Mouse (Mus musculus) midbrain, embryonic 10.5 days (tissue): ENCODE measurements at regions not wholly inside any gene's neighbourhood (a gene's known extent, or its start where the extent isn't known, plus 50 kb on each side); places are given as distances from the start of the nearest gene placed in this dataset.

Source experiments
- DNase-seq: peaks from one replicate; pipeline ENCODE4 v3.0.0-alpha.2; 2017; ENCODE audit warnings: low spot score
- H3K27ac ChIP-seq: fragments of 300-500 bp; sonication (generic); replicated peaks from 2 replicates; pipeline ENCODE4 v1.5.1; 2016; ENCODE audit warnings: mild to moderate bottlenecking
- H3K27me3 ChIP-seq: fragments of 300-500 bp; sonication (generic); 2 replicates; pipeline ENCODE4 v1.6.1; 2016; ENCODE audit warnings: low read depth, mild to moderate bottlenecking; ENCODE audit not compliant: poor library complexity, severe bottlenecking
- H3K36me3 ChIP-seq: fragments of 300-500 bp; sonication (generic); 2 replicates; pipeline ENCODE4 v1.6.1; 2016; ENCODE audit warnings: mild to moderate bottlenecking, moderate library complexity
- H3K4me1 ChIP-seq: fragments of 300-500 bp; sonication (generic); 2 replicates; pipeline ENCODE4 v1.6.1; 2016
- H3K4me3 ChIP-seq: fragments of 300-500 bp; sonication (generic); 2 replicates; pipeline ENCODE4 v1.5.1; 2016; ENCODE audit warnings: mild to moderate bottlenecking, moderate library complexity
- H3K9me3 ChIP-seq: fragments of 300-500 bp; sonication (generic); replicated peaks from 2 replicates; pipeline ENCODE4 v1.6.1; 2016; ENCODE audit warnings: mild to moderate bottlenecking
- WGBS: fragments of 180-500 bp; shearing (Covaris S2); methylation state at CpG from one replicate; pipeline ENCODE4 v1.1.7; 2016; 5-methylcytosine and 5-hydroxymethylcytosine counted together

DNA sequence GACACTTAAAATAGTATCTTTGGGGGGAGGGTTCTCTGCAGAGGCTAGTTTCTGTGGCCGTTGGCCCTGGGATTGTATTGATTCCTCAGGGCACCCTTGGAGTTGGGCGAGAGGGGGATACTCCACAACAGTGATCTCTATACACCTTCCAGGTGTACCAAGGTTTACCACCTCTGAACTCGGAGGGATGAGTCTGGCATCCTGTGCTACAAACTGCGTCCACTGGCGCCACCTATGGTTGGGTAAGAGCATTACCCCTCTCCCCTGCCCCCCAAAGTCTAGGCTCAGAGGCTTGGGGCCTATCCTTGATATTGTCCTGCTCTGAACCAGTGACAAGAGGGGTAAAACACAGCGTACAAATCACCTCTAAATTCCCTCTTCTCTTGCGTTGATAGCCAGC lies 62.2 kb downstream of the Gm17728 start:
- Histone ChIP-seq H3K9me3 (no peaks in the 10 kb centered on the region), H3K27me3 (no peaks in the 10 kb centered on the region), H3K36me3 (no peaks in the 10 kb centered on the region), H3K4me1 (no peaks in the 10 kb centered on the region), H3K27ac (no peak overlapping the region), H3K4me3 (no peak overlapping the region)
- no peak for DNase-seq
- WGBS, result 68% methylated on average over 7 of the region's 7 CpGs

GRCm38 (mm10) chr17:9484566-9484965 lies 62.7 kb downstream of the Gm17728 start:
- H3K9me3 ChIP-seq, result no peaks in the 10 kb centered on the region
- H3K4me1 ChIP-seq, result no peaks in the 10 kb centered on the region
- no peak overlapping the region for H3K4me3 ChIP-seq
- no peak overlapping the region for H3K27ac ChIP-seq
- no peak for DNase-seq
- no peaks in the 10 kb centered on the region for H3K27me3 ChIP-seq
- H3K36me3 ChIP-seq, result no peaks in the 10 kb centered on the region
- WGBS, result 86% methylated on average over 12 of the region's 12 CpGs

GRCm38 (mm10) chr17:9529340-9529739 lies 107.5 kb downstream of the Gm17728 start:
- Histone ChIP-seq H3K36me3 (no peaks in the 10 kb centered on the region), H3K27me3 (no peaks in the 10 kb centered on the region), H3K27ac (no peak overlapping the region), H3K4me1 (no peaks in the 10 kb centered on the region), H3K9me3 (no peaks in the 10 kb centered on the region), H3K4me3 (no peak overlapping the region)
- DNase-seq, result no peak
- 83% methylated on average over 3 of the region's 3 CpGs for WGBS

DNA sequence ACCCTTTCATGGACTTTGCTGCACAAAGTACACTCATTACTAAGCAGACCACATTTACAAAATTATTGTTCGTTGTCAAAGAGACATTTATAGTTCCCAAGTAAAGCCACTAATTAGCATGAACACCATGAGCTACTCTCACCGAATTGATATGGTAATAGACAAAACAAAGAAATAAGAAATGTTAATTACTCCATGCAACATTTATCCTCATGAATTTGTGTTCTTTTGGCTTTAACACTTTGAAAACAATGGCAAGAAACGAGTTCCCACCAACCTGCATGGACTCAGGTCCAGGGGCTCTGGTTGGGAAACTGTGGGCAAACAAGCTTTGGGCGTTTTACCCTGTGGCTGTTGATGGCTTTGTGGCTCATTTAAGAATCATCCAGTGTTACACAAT lies 114.2 kb downstream of the Gm17728 start:
- no peak for DNase-seq
- Histone ChIP-seq H3K9me3 (no peaks in the 10 kb centered on the region), H3K4me3 (no peak overlapping the region), H3K4me1 (peaks cover 8% of the 10 kb centered on the region), H3K27me3 (no peaks in the 10 kb centered on the region), H3K27ac (peak overlapping the region; percentile 33; the same call in 1 of the 2 replicates), H3K36me3 (no peaks in the 10 kb centered on the region)
- 70% methylated on average over 4 of the region's 4 CpGs for WGBS

DNA sequence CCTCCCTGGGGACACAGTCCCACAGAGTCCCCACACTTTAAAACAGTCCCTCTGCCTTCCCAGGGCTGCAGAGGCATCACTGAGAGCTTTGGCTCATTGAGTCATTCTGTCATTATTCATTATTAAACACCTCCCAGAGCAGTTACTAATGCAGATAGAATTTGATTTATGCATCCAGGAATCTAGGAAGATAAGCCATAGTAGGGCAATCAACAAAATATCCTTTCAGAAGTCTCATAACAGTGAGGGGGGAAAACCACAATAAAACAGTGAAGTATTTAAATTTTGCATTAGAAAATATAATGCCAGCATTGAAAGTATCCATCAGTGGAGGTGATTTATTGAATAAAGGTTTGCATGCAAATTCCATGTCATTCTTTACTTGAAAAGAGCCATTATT lies 116.5 kb downstream of the Gm17728 start:
- H3K36me3 ChIP-seq, result no peaks in the 10 kb centered on the region
- no peak for DNase-seq
- peaks cover 9% of the 10 kb centered on the region for H3K9me3 ChIP-seq
- H3K27ac ChIP-seq, result no peak overlapping the region
- H3K4me3 ChIP-seq, result no peak overlapping the region
- peaks cover 8% of the 10 kb centered on the region for H3K4me1 ChIP-seq
- H3K27me3 ChIP-seq, result no peaks in the 10 kb centered on the region

- Histone ChIP-seq H3K9me3 (peaks cover 9% of the 10 kb centered on the region), H3K4me3 (no peak overlapping the region), H3K4me1 (peaks cover 8% of the 10 kb centered on the region), H3K27ac (no peak overlapping the region), H3K27me3 (no peaks in the 10 kb centered on the region), H3K36me3 (no peaks in the 10 kb centered on the region)
- no peak for DNase-seq
- 90% methylated on average over 1 of the region's 1 CpGs for WGBS
Observed at GRCm38 (mm10) chr17:9540156-9540555, 118.3 kb downstream of the Gm17728 start.

GRCm38 (mm10) chr17:9543224-9543797 lies 121.5 kb downstream of the Gm17728 start:
- no peak for DNase-seq
- Histone ChIP-seq H3K27me3 (no peaks in the 10 kb centered on the region), H3K27ac (no peak overlapping the region), H3K36me3 (no peaks in the 10 kb centered on the region), H3K4me1 (peaks cover 5% of the 10 kb centered on the region), H3K4me3 (no peak overlapping the region), H3K9me3 (peaks cover 9% of the 10 kb centered on the region)
- 82% methylated on average over 5 of the region's 5 CpGs for WGBS

GRCm38 (mm10) chr17:9557544-9557943 lies 112.0 kb downstream of the Pabpc6 start:
- WGBS, result 90% methylated on average over 4 of the region's 4 CpGs
- Histone ChIP-seq H3K9me3 (no peaks in the 10 kb centered on the region), H3K4me3 (no peak overlapping the region), H3K36me3 (no peaks in the 10 kb centered on the region), H3K27me3 (no peaks in the 10 kb centered on the region), H3K4me1 (no peaks in the 10 kb centered on the region), H3K27ac (no peak overlapping the region)
- DNase-seq, result no peak

GRCm38 (mm10) chr17:9566846-9567245 lies 102.7 kb downstream of the Pabpc6 start:
- H3K9me3 ChIP-seq, result no peaks in the 10 kb centered on the region
- DNase-seq, result no peak
- 70% methylated on average over 6 of the region's 6 CpGs for WGBS
- no peak overlapping the region for H3K4me3 ChIP-seq
- no peaks in the 10 kb centered on the region for H3K27me3 ChIP-seq
- peaks cover 2% of the 10 kb centered on the region; the same call in 1 of the 2 replicates for H3K4me1 ChIP-seq
- no peak overlapping the region for H3K27ac ChIP-seq
- no peaks in the 10 kb centered on the region for H3K36me3 ChIP-seq

DNA sequence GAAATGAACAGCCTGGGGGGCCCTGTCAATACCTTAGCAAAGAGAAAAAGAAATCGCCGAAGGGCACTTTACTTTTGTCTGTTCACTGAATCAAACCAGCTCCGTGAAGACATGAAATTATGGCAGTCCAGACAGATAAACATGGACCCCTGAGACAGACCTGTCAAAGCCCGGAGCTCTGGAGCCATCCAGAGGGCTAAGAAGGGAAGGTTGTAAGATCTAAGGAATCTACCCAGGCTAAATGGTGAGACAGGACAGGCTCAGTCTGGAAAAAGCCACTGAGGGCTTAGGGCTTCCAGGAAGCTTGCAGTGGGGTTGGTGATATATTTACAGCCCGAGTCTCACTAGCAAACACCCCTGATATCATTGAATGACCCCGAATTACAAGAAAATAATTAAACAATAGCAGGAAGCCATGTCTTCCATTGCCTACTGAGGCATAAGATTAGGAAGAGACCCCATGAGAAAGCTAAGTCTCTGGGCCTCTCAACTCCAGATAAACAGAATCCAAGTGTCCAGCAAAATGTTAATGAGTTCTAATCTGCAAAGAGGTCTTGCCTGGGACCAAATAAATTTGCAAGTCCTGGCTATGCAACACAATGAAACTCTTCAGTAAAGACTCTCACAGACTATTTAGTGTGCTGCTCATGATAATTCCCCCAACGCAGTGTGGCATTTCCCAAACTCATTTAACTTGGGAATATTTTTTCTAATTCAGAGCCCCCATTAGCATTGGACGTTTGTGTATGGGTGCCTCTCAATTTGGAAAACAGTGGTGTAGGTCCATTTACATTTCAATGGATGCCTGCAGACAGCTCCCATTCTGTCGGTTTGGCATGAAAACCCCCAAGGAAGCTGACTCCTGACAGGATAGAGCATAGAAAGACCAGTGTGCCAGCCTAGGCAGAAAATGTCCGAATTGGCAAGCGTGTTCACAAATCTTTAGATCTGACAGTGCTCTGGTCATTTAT lies 89.8 kb downstream of the Pabpc6 start:
- no peaks in the 10 kb centered on the region for H3K27me3 ChIP-seq
- H3K4me3 ChIP-seq, result 0 out of 2 replicates have a peak overlapping the region, but pooled peaks have one; percentile 9
- DNase-seq, result peak; percentile 62
- peaks cover 39% of the 10 kb centered on the region for H3K4me1 ChIP-seq
- peak overlapping the region; percentile 82 for H3K27ac ChIP-seq
- H3K9me3 ChIP-seq, result peaks cover 3% of the 10 kb centered on the region; the same call in 1 of the 2 replicates
- 20% methylated on average over 11 of the region's 11 CpGs for WGBS
- no peaks in the 10 kb centered on the region for H3K36me3 ChIP-seq

GRCm38 (mm10) chr17:9598131-9598530 lies 71.4 kb downstream of the Pabpc6 start:
- Histone ChIP-seq H3K36me3 (no peaks in the 10 kb centered on the region), H3K27me3 (no peaks in the 10 kb centered on the region), H3K9me3 (no peaks in the 10 kb centered on the region), H3K27ac (no peak overlapping the region), H3K4me3 (no peak overlapping the region), H3K4me1 (peaks cover 5% of the 10 kb centered on the region)
- DNase-seq, result no peak
- WGBS, result 60% methylated on average over 2 of the region's 2 CpGs

DNA sequence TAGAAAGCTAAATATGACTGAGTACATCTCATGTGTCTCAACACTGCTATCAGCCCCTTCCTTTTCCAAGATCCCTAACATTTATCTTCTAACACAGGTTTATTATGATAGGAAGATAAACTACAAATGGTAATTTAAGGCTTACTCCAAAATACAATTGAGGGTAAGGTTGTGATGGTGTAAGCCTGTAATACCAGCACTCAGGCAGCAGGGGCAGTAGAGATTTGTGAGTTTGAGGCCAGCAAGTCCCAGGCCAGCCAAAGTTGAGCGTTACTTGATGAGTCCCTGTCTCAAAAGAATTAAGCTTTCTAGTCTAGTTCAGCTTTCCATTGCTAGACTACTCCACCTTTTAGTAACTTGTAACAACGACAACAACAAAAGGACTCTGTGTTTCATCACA lies 69.1 kb downstream of the Pabpc6 start:
- Histone ChIP-seq H3K4me3 (no peak overlapping the region), H3K9me3 (no peaks in the 10 kb centered on the region), H3K27me3 (no peaks in the 10 kb centered on the region), H3K4me1 (peaks cover 5% of the 10 kb centered on the region), H3K27ac (no peak overlapping the region), H3K36me3 (no peaks in the 10 kb centered on the region)
- no peak for DNase-seq
- WGBS, result 89% methylated on average over 2 of the region's 2 CpGs
